Mouse (Mus musculus) adrenal gland (tissue): Measurements from ENCODE around the gene Gm34653.
"Not testable (repeated sequence)": the region's sequence is repeated elsewhere in the genome, so short reads cannot be mapped to it uniquely, and the experiment has no call there.

Experiments used
- intact Hi-C: fragments of 180-260 bp; cut with DNase I; formaldehyde crosslinking; loops from one replicate; pipeline ENCODE4 v1.15.1; 2025
- long read RNA-seq, 2 experiments: library from polyadenylated mRNA; unstranded; transcript quantifications; one replicate each; pipeline ENCODE4 v2.0.0; 2020; ENCODE audit warnings: borderline replicate concordance in 1 of 2; ENCODE audit not compliant: insufficient replicate concordance in 1 of 2

Gm34653 gene
- long read RNA-seq, experiment 1, result 0 reads
- long read RNA-seq, experiment 2, result 0 reads

GRCm38 (mm10) chr2:34832766-34833457, at the start of gene Gm34653:
Gene Gm34653 (plus strand): TSS chr2:34833007.
- intact Hi-C loops, result not testable (repeated sequence)

GRCm38 (mm10) chr2:34783064-34784020, 49.5 kb upstream of the Gm34653 start:
- intact Hi-C loops, result loop anchor here (2.0 kb wide), 1 partner anchor 187 kb away; no protein-coding TSS in a partner anchor

- intact Hi-C loops, result no loop called here
Measured at GRCm38 (mm10) chr2:34784085-34784484, 48.7 kb upstream of the Gm34653 start.

GRCm38 (mm10) chr2:34790282-34790681, 42.5 kb upstream of the Gm34653 start:
- intact Hi-C loops, result no loop called here

- intact Hi-C loops, result not testable (repeated sequence)
Measured at GRCm38 (mm10) chr2:34792543-34792942, 40.3 kb upstream of the Gm34653 start.

- intact Hi-C loops, result no loop called here
Measured at GRCm38 (mm10) chr2:34794511-34794910, 38.3 kb upstream of the Gm34653 start.

- intact Hi-C loops, result no loop called here
Measured at GRCm38 (mm10) chr2:34795426-34795825, 37.4 kb upstream of the Gm34653 start.

GRCm38 (mm10) chr2:34799357-34800256, 33.2 kb upstream of the Gm34653 start, which contains the start of gene Rabepk:
Gene Rabepk (minus strand): TSS chr2:34799912.
- intact Hi-C loops, result no loop called here

GRCm38 (mm10) chr2:34800371-34800770, 32.4 kb upstream of the Gm34653 start:
- intact Hi-C loops, result no loop called here

- intact Hi-C loops, result no loop called here
Measured at GRCm38 (mm10) chr2:34801516-34802482, 31.0 kb upstream of the Gm34653 start.

GRCm38 (mm10) chr2:34802565-34803245, 30.1 kb upstream of the Gm34653 start:
- intact Hi-C loops, result not testable (repeated sequence)

- intact Hi-C loops, result no loop called here
Measured at GRCm38 (mm10) chr2:34803746-34804145, 29.1 kb upstream of the Gm34653 start.

GRCm38 (mm10) chr2:34804172-34804571, 28.6 kb upstream of the Gm34653 start:
- intact Hi-C loops, result no loop called here

- intact Hi-C loops, result no loop called here
Measured at GRCm38 (mm10) chr2:34804815-34805214, 28.0 kb upstream of the Gm34653 start.

GRCm38 (mm10) chr2:34805364-34805950, 27.4 kb upstream of the Gm34653 start:
- intact Hi-C loops, result no loop called here

GRCm38 (mm10) chr2:34808057-34808456, 24.8 kb upstream of the Gm34653 start:
- intact Hi-C loops, result no loop called here

- intact Hi-C loops, result no loop called here
Measured at GRCm38 (mm10) chr2:34809568-34809967, 23.2 kb upstream of the Gm34653 start.

GRCm38 (mm10) chr2:34810775-34811174, 22.0 kb upstream of the Gm34653 start:
- intact Hi-C loops, result no loop called here

- intact Hi-C loops, result no loop called here
Measured at GRCm38 (mm10) chr2:34812706-34813105, 20.1 kb upstream of the Gm34653 start.
